Mouse (Mus musculus) lung, postnatal 0 days (tissue): ENCODE results near the gene Ace3.

Experiments
- CTCF ChIP-seq: IDR thresholded peaks from 2 replicates; pipeline ENCODE4 v1.5.1; 2016; ENCODE audit warnings: antibody characterized with exemption, mild to moderate bottlenecking
- EP300 ChIP-seq: IDR thresholded peaks from 2 replicates; pipeline ENCODE4 v1.6.1; 2016; ENCODE audit warnings: antibody characterized with exemption, mild to moderate bottlenecking, control low read depth

GRCm38 (mm10) chr11:105978232-105978631 is 16.2 kb upstream of the Ace3 start:
- TF ChIP-seq CTCF (no peak), EP300 (no peak)
